Mouse (Mus musculus): ENCODE data around the gene Mnd1. TPM values are rescaled to one million over a fixed set of nuclear protein-coding genes. Genes with fewer than 3 reads are reported as not detected.

The Mnd1 gene
- total RNA-seq, 2 experiments from 2014 or later: 6.5 to 7.5 TPM

DNA sequence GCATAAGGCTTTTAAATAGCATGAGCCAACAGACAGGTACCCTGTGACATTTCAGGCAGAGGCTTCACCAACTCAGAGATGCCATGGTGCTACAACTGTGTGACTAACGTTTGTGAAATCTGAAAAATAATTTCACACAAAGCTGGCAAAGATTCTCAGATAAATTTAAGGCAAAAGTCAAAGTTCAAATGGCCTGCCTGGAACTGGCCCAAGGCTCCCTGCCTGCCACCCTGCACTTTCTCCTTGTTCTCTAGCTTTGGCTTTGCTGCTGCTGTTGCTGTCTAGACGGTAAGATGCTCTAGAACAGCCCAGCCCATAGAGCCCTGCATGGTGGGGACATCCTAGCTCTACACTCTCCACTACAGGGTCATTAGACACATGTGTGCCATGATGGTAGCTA is 49.5 kb downstream of the Mnd1 start:
- intact Hi-C loops (cut with DNase I): no loop called here
- no peak for DNase-seq

DNA sequence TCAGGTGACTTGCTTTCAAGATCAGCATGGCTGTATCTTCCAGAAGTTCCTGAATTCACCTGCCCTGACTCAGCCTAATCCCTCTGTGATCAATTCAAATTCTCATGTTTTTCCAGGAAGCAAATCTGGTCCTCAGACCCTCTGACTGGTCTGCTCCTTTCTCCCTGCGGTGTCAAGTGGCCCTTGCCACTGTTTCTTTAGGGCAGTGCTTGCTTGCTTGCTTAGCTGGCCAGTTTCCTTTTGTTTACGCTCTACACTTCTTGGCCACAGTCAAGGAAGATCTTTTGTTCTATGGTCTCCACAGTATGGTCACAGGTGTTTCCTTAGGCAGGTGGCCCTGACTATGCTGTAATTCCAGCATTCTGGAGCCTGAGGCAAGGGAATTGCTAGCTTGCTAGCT is 52.0 kb downstream of the Mnd1 start:
- no peak for DNase-seq
- intact Hi-C loops (cut with DNase I): no loop called here

DNA sequence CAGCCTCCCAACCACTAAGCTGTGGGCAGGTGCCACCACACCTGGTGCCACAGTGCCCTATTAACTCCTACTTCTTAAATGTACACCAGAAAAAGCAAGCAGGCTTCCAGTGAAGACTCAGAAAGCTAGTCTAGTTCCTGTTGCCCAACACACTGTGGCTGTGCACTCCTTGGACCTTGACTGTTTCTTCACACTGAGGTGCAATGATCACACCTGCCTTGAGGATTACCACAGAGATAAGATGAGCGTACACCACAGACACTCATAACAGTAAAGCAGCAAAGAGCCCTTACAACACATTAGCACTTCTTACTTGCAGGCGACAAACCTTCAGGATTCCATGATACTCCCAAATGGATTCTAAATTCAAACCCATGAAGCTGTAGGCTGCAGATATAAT is 62.7 kb downstream of the Mnd1 start:
- intact Hi-C loops (cut with DNase I): no loop called here
- no peak for DNase-seq

DNA sequence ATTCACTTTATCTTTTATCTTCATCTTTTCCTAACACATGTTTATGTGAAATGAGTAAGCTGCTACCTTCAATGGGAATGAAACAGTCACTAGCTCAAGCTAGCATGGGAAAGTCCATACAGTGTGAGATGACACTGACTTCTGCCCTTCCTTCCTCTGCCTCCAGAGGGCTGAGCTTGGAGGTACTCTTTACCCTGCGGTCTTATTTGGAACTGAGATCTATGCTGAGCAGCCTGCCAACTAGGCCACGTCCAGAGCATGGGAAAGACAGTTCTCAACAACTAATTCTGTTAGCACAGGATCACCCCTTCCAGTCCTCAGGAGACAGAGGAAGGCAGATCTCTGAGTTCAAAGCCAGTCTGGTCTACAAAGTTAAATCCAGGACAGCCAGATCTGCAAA is 64.6 kb downstream of the Mnd1 start:
- peak in 1 of 2 experiments; percentile 24 for DNase-seq
- intact Hi-C loops (cut with DNase I): no loop called here

DNA sequence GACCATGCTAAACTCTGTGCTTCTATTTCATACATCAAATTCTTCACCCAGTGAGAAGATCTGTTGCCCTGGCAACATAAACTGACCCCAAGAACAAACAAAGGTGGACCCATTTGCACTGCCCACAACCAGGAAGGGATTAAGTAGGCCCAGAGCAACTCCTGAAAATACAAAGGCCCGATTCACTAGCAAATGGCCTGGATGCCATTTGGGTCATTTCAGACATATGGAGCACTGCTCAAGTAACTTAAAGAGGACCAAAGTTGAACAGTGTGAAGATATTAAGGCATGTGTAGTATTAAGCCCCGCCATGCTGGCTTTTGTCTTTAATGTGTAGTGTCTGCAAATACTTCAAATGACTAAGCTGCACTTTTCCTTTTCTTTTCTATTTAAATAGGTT is 68.7 kb downstream of the Mnd1 start:
- intact Hi-C loops (cut with DNase I): no loop called here
- DNase-seq: no peak

DNA sequence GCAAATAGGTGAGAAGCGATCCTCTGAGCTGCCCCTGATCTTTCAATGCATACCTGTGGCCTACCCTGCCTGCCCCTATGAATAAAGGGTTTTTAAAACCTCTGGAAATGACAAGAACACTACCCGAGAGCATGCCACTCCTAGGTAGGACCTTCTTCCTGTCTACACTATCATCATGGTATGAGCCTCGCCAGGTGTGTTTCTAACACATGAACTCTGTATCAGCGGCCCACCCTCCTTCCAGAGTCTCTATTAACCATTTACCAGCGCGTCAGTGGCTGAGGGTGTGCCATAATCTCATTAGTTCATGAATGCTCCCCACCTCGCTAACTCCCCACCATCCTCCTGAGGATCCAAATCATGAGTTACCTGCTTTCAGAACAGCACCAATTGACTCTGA is 69.2 kb downstream of the Mnd1 start:
- intact Hi-C loops (cut with DNase I): no loop called here

DNA sequence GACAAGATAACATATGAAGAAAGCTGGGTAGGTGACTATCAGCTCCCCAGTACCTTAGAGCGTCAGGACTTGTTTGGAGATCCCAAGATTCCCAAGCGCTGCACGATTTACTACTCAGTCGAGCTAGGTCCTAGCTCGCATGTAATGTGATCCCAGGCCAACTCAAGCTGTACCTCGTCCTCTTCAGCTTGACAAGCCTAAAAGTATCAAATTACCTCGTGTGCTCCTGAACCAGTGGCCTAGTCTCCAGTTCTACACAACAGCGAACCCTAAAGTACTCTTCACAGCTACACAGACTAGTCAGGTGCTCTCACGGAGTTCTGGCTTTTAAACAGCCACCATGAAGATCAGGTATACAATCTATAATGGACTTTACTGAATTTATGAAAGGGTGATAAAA is 70.2 kb downstream of the Mnd1 start:
- intact Hi-C loops (cut with DNase I): no loop called here
- DNase-seq: no peak

More for the DNA sequence above, 69.2 kb downstream of the Mnd1 start:
- DNase-seq: no peak

DNA sequence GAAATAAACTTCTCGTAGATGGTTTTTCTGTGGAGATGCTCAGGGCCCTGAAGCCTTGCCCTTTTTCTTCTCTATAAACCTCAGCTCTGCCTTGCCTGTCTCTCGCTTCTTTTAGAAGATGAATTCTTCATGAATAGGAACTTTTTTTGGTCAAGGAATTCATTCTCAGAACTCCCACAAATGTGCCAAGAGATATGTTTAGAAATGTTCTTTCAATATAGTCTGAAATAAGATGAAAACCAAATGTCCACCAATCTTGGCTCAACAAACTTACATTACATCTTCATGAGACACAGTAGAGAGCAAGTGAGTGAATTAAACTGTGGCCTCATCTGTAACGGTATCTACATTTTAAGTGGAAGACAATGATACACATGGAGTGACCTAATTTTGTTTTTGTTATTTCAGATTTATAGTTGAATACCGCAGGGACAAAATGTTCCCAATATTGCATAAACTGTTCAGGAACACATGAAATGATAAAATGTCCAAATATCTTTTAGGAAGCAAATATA is 74.3 kb downstream of the Mnd1 start:
- DNase-seq: no peak
- intact Hi-C loops (cut with DNase I): no loop called here

DNA sequence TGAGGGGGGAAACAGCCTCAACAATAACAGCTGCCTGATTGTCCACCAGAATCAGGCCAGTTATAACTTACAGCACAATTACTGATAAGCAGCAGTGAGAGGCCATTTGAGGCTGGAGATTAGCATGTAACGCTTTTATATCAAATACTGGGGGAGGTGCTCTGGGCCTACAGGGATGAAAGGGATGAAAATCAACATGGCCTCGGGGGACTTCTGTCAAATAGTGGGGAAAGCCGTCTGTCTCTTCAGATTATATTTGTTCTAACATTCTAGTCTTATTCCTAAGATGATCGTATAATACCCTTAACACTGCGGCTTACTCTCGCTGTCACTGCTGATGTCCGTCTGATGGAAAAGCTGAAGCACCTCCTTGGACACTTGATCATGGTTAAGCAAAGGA is 75.5 kb downstream of the Mnd1 start:
- no peak for DNase-seq
- intact Hi-C loops (cut with DNase I): no loop called here

DNA sequence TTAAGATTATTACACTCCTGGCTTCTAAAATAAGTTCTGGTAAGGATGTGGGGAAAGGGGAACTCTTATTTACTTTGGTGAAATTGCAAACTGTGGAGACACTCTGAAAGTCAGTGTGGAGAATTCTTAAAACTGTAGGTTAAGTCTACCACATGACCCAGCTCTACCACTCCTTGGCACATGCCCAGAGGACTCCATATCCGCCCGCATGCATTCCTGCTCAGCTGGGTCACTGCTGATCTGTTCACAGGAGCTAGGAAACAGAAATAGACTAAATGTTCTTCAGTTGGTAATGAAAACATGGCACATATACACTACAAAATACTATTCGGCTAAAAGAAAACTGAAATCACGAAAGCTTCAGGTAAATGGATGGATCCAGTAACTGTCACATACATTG is 78.1 kb downstream of the Mnd1 start:
- intact Hi-C loops (cut with DNase I): no loop called here
- peak; percentile 33 to 37 for DNase-seq

DNA sequence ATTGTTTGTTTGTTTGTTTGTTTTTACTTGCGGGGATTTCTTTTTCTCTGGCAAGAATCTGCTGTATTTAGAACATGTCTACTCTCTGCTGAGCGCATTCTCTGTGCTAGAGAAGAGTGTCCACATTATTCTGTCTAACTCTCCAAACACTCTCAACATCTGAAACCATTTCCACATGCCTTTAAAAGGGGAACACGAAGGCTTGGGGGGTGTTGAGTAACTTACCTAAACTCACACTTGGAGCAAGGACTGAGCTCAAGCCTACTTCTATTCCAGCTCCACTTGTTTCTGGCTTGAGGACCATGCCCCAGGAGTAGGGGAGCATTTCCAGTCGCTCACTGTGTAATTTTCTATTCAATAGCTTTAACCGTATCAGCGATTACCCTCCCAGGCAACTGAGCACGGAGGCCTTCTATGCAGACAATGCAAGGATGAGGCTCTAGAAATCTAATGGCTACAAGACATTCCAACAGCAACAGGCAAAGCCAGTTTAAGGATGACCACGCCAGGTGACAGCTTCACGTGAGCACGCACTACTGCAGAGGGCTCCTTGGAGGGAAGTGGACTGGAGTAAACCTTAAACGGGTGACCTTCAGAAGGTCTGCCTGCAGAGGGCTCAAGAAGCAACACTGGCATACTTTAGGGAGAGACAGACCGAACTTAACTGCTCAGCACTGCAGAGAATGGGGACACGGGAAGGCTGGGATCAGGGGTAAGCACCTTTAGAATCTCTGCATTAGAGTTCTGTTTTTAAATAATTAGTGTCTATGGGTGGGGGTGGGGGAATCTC is 78.8 kb downstream of the Mnd1 start:
- intact Hi-C loops (cut with DNase I): no loop called here
- DNase-seq: no peak

DNA sequence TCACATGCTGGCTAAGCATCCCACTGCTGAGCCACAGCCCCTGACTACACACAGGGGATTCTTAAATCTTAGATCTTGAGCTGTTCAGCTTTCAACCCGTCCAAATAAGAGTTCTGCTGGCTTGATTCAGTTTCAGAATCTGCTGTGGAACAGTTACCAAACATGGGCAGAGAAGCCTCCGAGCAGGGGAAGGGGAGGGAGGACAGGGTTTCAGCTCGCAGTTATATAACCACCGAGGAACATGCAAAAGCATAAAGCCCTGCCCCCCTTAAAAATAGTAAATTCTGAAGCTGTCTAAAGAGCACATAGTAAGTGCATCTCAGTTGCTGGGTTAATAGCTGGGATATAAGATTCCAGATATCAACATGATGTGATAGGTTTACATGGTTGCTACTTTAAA is 80.1 kb downstream of the Mnd1 start:
- intact Hi-C loops (cut with DNase I): no loop called here
- no peak for DNase-seq

DNA sequence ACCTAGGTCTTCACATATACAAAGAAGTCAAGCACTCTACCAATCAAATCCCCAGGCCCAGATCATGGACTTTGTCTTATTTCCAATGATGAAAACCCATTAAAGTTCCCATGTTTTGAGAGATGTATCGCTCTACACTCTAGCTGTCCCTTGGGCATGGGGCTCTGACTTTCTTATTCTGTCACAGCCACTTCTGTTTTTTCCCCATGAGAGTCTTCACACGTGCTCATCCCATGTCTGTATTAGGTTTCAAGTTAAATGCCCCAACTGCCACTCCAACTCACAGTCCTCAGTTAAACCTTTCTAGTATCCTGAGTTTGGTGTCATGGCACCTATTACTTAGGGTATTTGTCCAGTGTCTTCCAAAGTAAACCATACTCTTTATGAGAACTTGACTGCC is 80.8 kb downstream of the Mnd1 start:
- no peak for DNase-seq
- intact Hi-C loops (cut with DNase I): no loop called here

DNA sequence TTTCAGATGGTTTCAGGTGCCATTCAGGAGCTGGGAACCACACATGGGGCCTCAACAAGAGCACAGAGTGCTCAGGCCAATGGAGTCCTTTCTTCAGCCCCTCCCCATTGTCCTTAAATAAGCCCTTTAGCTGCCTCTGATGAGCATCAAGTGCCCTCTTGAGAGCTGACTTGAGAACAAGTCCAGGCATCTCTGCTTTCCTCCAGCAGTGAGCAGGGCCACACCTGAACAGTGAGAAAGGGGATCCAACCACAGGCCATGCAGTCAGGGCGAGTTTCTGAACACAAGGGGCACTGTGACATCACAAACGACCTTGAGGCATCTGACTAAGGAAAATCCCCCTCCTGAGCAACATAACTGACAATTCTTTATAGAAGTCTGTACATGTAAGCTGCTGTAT is 83.9 kb downstream of the Mnd1 start:
- DNase-seq: no peak

DNA sequence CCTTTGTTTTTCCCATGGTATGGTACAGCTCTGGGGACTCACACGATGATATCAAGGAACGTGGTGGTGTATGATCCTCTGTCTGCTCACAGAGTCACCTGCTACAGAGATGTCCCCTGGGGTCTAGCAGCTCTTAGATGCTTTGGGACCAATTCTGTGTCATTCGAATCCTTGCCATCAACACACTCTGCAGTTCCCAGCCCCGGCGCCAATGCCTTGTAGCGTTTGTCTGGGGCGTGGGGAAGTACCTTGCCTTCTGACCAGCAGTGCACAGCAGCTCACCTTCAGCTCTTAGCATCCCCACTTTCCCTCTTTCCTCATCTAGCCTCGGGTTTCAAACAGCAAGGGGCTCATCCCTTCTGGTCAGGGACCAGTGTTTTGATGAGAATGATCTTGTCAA is 84.8 kb downstream of the Mnd1 start:
- DNase-seq: no peak
- intact Hi-C loops (cut with DNase I): no loop called here

More for the DNA sequence above, 83.9 kb downstream of the Mnd1 start:
- intact Hi-C loops (cut with DNase I): no loop called here

DNA sequence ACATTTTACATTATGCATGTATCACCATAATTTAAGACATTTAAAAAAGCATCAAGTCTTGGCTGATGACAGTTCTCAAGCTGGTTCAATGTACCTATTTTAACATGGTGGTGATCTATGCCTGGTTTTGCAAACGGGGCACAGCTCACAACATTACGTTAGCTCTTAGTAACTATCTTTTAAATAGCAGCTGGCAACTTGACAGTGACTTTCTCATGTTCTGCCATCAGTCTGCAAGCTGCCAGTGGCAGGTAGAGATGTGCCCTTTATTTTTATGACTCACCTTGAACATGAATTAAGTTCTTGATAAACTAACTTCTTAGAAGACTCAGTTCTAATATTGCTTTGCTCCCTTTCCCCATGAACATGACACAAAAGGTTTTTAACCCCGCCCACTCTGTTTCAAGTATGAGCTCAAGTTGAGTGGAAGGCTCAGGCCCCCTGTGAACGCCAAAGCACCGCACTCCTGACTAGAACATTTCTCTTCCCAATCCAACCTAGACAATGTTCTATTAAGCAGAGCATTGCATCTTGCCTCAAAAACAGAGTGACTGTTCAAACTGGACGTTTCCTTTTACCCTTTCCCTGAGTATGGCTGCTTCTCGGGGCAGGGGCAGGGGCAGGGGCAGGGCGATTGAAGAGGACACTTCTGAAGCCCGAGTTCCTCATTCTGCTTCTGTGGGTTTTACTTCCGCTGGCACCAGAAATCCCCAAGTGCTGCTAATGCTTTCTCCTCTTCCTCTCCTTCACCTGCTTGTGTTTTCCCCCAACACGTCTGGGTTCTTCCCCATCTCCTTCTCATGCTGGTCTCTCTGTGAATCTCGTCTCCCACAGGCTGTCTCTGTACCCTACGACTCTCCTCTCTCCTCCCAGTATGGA is 86.5 kb downstream of the Mnd1 start:
- intact Hi-C loops (cut with DNase I): no loop called here
- DNase-seq: no peak

DNA sequence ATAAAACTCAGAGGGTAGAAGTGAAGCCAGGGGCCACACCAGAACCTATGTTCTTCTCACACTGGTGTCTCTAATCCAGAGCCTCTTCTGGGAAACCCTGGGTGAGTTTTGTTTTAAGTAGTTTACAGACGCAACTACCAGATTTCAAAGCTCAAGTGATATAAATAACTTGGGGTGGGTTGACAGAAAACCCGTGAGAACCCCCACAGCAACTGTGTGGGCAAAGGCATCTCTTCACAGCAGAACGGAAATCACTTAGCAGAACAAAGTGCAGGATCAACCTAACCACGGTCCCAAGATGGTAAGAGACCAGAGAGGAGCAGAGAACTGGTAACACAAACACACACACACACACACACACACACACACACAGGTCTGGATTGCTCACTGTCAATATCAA is 89.8 kb downstream of the Mnd1 start:
- DNase-seq: no peak
- intact Hi-C loops (cut with DNase I): no loop called here

DNA sequence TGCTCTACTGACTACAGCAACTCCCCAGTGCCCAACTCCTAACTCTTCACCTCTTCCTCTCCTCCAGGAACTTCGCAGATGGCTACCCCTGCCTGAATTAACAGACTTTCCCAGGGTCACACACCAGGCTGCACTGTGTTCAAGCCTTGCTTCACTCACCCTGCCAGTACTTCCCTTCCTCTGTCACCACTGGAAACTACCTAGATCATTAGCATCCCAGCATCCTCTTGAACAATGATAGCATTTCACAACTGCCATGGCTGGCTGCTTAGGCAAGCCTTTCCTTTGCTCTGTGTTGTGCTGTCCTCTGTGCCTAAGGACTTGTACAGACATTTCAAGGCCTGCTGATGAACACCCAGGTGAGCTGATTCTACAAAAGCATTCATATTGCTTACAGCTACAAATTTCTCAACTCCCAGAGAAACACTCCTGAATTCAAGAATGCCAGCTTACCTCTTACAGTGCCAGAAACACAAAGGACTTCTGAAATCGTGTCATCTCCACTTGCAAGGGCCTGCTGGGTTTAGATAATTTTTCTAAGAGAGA is 92.1 kb downstream of the Mnd1 start:
- intact Hi-C loops (cut with DNase I): no loop called here
- no peak for DNase-seq

DNA sequence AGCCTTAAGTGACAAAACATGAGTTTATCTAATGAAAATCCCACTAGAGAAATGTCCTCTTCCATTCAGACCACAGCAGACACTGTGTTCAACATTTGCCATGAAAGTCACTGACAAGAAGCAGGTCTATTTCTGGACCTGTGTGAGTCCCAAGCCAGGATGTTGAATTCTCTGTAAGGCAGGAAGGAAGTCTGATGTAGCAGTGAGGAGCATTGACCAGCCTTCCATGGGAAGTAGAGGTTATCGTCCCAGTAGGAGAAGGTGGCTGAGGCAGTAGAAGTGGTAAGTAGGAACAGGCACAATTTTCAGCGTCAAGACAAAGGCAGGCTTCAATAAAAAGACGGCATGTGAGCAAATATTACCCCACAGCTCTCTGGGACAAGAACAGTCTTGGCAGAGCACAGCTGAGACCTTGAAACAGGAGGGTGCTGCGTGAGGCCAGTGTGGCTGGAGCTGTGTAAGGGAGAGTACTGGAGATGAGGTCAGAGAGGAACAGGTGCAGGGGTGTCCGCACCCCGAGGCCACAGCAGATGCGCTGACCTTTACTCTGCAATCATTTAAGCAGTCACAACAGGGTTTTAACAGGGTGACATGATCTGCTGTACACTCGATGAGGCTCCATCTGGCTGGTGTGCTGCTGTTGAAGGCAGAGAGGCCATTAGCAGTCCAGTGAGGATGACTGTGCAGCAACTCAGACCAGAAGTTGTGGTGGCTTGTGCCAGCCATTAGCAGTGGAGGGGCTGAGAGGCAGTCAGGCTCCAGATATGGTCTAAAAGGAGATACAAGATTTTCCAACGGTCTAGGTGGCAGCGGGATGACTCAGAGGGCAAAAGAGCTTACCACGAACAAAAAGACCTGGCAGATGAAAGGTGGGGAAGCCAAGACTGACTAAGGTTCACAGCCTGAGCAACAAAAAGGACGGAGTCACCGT is 93.8 kb downstream of the Mnd1 start:
- peak; percentile 28 to 30 for DNase-seq
- intact Hi-C loops (cut with DNase I): no loop called here

DNA sequence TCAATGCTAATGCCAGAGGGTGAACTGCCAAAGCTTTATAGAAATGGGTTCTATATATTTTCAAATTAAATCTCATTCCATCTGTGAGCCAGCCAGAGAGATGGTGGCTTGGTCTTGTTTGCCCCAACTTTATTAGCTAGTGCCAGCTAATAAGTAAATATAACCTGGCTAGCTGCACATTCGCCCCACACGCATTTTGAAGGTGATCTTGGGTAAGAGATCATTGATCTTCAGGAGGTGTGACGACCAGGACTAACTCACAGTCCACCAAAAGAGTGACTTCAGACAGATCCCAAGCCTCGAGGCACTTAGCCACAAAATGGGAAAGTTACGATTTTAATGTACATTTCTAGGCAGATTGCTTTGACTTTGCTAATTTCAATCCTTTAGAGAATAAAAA is 94.6 kb downstream of the Mnd1 start:
- intact Hi-C loops (cut with DNase I): no loop called here
- no peak for DNase-seq

DNA sequence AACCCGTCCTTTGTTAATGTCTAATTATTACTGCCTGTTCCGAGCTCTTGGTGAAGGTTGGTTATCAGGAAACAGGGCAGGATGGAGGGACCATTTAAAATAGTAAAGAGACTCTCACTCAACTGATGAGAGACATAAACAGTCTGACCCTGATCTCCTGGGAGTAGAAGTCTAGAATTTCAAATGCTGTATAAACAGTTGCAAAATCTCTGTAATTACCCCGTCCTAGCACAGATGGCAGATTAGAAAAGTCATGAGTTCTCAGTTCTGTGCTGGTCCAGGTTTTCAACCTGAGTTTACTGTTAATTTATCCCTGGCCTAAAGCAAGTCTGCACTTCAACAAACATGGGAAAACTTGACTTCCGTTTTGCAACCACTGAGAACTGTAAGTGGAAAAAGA is 95.5 kb downstream of the Mnd1 start:
- DNase-seq: no peak
- intact Hi-C loops (cut with DNase I): no loop called here

Measured in heart, postnatal 10 days (tissue).